Mouse (Mus musculus) heart, postnatal 0 days (tissue): ENCODE measurements around the gene Selenom. TPM values are rescaled to one million over a fixed set of nuclear protein-coding genes. Genes with fewer than 3 reads are reported as not detected.
A peak's percentile ranks its signal among the peaks of the same experiment; 100 is the strongest.

Source experiments
- ATAC-seq: fragments of 200-750 bp; cut with Nextera tagmentation; 2 replicates; pipeline ENCODE4 v1.8.0; 2017; ENCODE audit warnings: low read depth, moderate number of reproducible peaks, moderate library complexity; ENCODE audit not compliant: insufficient read depth
- DNase-seq: peaks from one replicate; pipeline ENCODE4 v3.0.0-alpha.2; 2016; ENCODE audit warnings: low spot score
- H3K27ac ChIP-seq: fragments of 300-500 bp; sonication (generic); 2 replicates; pipeline ENCODE4 v1.5.1; 2014; ENCODE audit warnings: low read depth, mild to moderate bottlenecking
- H3K27me3 ChIP-seq: fragments of 300-500 bp; sonication (generic); 2 replicates; pipeline ENCODE4 v1.6.1; 2014; ENCODE audit warnings: low read length, mixed read lengths; ENCODE audit not compliant: control insufficient read depth, insufficient read depth
- H3K36me3 ChIP-seq: fragments of 300-500 bp; sonication (generic); replicated peaks from 2 replicates; pipeline ENCODE4 v1.6.1; 2014; ENCODE audit warnings: low read length, mixed read lengths; ENCODE audit not compliant: control insufficient read depth, insufficient read depth
- H3K4me1 ChIP-seq: fragments of 300-500 bp; sonication (generic); 2 replicates; pipeline ENCODE4 v1.6.1; 2014; ENCODE audit warnings: antibody characterized with exemption; ENCODE audit not compliant: control insufficient read depth, insufficient read depth
- H3K4me2 ChIP-seq: fragments of 300-500 bp; sonication (generic); 2 replicates; pipeline ENCODE4 v1.6.1; 2014; ENCODE audit warnings: low read depth, mild to moderate bottlenecking, low read length, moderate library complexity
- H3K4me3 ChIP-seq: fragments of 300-500 bp; sonication (generic); 2 replicates; pipeline ENCODE4 v1.5.1; 2014; ENCODE audit warnings: low read depth, low read length
- H3K9ac ChIP-seq: fragments of 300-500 bp; sonication (generic); replicated peaks from 2 replicates; pipeline ENCODE4 v1.6.1; 2014; ENCODE audit warnings: low read depth, low read length, mixed read lengths
- H3K9me3 ChIP-seq: fragments of 300-500 bp; sonication (generic); replicated peaks from 2 replicates; pipeline ENCODE4 v1.6.1; 2016; ENCODE audit warnings: low read length; ENCODE audit not compliant: control insufficient read depth
- CTCF ChIP-seq: IDR thresholded peaks from 2 replicates; pipeline ENCODE4 v1.5.1; 2016; ENCODE audit warnings: antibody characterized with exemption, control low read depth, low read depth
- EP300 ChIP-seq: IDR thresholded peaks from 2 replicates; pipeline ENCODE4 v1.6.1; 2016; ENCODE audit warnings: antibody characterized with exemption, low read depth
- WGBS: fragments of 180-500 bp; shearing (Covaris S2); extraction: QIAGEN DNeasy Blood & Tissue Kit; methylation state at CpG from one replicate; pipeline ENCODE4 v1.1.7; 2014; 5-methylcytosine and 5-hydroxymethylcytosine counted together
- polyA plus RNA-seq: library from polyadenylated mRNA; unstranded; fragments of >200 nt; fragmentation: Nextera tagmentation; extraction: Ambion mirVana; gene quantifications from 2 replicates; pipeline ENCODE4 v1.2.1, GENCODE M21; 2015
- total RNA-seq: library from RNA; depleted of rRNA; stranded (reverse); fragments of >200 nt; gene quantifications from 2 replicates; pipeline ENCODE4 v1.2.3, GENCODE M21; 2014; ENCODE audit warnings: low replicate concordance; rRNA removed

The Selenom gene
- 147 and 156 TPM in 2 replicates for total RNA-seq
- 129 and 130 TPM in 2 replicates for polyA plus RNA-seq

DNA sequence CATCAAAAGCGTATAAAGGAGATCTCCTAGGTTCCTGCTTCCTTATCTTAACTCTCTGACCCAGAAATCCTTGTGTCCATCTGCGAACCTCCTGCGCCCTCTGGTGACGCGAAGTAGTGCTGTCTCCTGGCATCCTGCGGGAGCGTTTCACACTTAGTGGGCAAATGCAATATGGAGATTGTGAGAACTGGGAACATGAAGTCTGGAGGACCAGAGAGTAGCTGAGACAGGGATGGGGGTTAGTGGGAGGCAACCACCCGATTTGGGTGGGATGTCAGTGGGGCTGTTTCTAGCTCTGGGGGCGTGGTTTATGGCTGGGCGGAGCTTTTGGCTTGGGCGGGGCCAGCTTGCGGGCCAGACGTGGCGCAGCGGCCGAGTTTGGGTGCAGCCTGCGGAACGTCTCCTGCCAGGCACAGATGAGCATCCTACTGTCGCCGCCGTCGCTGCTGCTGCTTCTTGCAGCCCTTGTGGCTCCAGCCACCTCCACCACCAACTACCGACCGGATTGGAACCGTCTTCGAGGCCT is at the start of gene Selenom:
Gene Selenom (plus strand): TSS at position 156 of the 526 bp plus-strand sequence.
- no peaks in the 10 kb centered on the region for H3K27me3 ChIP-seq
- 0% methylated on average over 26 of the region's 26 CpGs for WGBS

DNA sequence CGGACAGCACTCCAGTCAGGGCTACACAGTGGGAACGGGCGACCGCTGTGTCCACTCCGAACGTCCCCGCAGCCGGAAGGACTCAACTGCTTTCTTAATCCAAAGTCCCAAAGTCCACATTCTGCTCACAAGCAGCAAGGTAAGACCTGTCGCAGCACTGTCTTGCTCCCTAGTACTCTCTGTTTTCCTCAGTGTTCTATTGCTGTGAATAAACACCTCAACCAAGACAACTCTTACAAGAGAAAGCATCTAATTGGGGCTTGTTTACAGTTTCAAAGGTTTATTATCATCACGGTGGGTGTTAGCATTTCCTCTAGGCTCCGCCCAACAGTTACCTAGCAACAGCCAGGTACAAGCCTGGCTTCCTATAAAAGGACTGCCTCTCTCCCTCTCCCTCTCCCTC is 43.0 kb upstream of the Selenom start:
- no peak for ATAC-seq
- TF ChIP-seq EP300 = no peak
- no peak for TF ChIP-seq CTCF
- H3K9ac ChIP-seq = no peak overlapping the region

More for the DNA sequence above, at the start of gene Selenom:
- Histone ChIP-seq H3K36me3 (peaks cover 6% of the 10 kb centered on the region), H3K4me1 (peaks cover 29% of the 10 kb centered on the region), H3K4me2 (peak within 1 kb of the TSS; percentile 54), H3K9me3 (no peaks in the 10 kb centered on the region), H3K9ac (peak within 1 kb of the TSS; percentile 5), H3K27ac (peak within 1 kb of the TSS; percentile 11), H3K4me3 (peak within 1 kb of the TSS; percentile 43)
- ATAC-seq = peak; percentile 67
- peak; percentile 87 for DNase-seq
- TF ChIP-seq CTCF = peak; percentile 98
- TF ChIP-seq EP300 = no peak

DNA sequence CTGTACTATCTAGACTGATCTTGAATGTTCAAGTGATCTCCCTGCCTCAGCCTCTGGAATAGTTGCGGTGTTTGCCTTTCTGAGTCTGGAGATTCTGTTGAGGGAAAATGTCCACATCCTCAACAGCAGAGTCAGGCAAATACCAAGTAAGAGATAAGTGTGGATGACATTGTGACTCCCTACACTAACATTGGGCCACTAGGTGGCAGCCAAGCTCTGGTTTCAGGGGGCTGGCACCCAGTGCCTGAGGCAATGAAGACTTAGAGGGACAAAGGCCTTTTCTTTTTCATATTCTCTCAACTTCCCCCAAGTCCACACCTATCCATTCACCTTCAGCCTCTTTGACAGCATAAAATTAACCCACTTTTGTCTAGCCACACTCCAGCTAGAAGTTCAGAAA is 42.0 kb upstream of the Selenom start:
- TF ChIP-seq CTCF = peak; percentile 94
- no peak for TF ChIP-seq EP300
- Histone ChIP-seq H3K4me1 (no peaks in the 10 kb centered on the region), H3K27ac (no peak overlapping the region), H3K4me3 (no peak overlapping the region), H3K36me3 (no peaks in the 10 kb centered on the region), H3K27me3 (no peaks in the 10 kb centered on the region), H3K9ac (no peak overlapping the region), H3K9me3 (no peaks in the 10 kb centered on the region), H3K4me2 (no peak overlapping the region)
- DNase-seq = peak; percentile 88
- ATAC-seq = peak; percentile 86
- WGBS = 18% methylated on average over 1 of the region's 1 CpGs

More for the DNA sequence above, 43.0 kb upstream of the Selenom start:
- no peaks in the 10 kb centered on the region for H3K9me3 ChIP-seq
- WGBS = 24% methylated on average over 11 of the region's 11 CpGs
- H3K4me3 ChIP-seq = no peak overlapping the region
- H3K4me1 ChIP-seq = no peaks in the 10 kb centered on the region
- H3K36me3 ChIP-seq = no peaks in the 10 kb centered on the region
- no peak overlapping the region for H3K4me2 ChIP-seq
- H3K27me3 ChIP-seq = no peaks in the 10 kb centered on the region
- DNase-seq = no peak
- no peak overlapping the region for H3K27ac ChIP-seq

DNA sequence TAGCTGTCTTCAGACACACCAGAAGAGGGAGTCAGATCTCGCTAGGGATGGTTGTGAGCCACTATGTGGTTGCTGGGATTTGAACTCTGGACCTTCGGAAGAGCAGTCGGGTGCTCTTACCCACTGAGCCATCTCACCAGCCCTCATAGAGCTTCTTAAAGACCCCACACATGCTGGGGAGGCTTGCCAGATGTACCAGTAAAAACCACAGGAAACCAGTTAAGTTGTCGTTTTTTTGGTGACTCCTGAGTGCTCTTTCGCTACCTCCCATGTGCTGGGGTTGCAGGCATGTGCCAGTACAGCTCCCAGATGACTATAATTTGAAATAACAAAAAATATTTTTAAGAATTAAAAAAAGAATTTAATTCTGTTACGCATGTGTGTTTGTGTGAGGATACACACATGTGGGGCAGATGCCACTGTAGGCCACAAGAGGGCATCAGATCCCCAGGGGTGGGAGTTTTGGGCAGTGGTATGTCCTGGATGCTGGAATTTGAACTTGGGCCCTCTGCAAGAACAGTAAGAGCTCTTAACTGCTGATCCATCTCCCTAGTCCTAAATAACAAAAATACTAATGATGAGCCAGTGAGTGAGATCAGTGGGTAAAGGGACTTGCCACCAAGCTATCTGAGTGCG is 39.9 kb upstream of the Selenom start:
- H3K4me1 ChIP-seq = no peaks in the 10 kb centered on the region
- H3K4me3 ChIP-seq = no peak overlapping the region
- DNase-seq (no peak), ATAC-seq (no peak)
- H3K9ac ChIP-seq = no peak overlapping the region
- TF ChIP-seq EP300 (no peak), CTCF (peak; percentile 52)
- no peaks in the 10 kb centered on the region for H3K36me3 ChIP-seq
- 91% methylated on average over 7 of the region's 7 CpGs for WGBS
- no peak overlapping the region for H3K27ac ChIP-seq
- H3K4me2 ChIP-seq = no peak overlapping the region
- no peaks in the 10 kb centered on the region for H3K27me3 ChIP-seq
- H3K9me3 ChIP-seq = no peaks in the 10 kb centered on the region

DNA sequence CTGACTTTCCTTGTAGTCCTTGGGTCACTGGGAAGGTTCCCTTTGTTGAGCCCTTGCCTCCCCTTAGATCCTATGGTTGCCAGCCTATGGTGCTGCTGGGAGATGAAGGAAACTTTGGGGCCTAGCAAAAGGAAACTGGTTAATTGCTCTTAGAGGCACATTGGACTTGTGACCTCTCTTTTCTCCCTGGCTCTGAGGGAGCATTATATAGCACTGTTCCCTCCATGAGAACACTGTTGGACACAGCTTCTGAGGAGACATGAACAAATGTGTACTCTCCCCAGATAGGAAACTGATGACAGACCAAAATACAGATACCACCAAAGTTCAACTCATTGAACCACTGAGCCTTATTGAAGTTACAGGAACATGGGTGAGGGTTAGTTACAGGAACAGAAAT is 39.0 kb upstream of the Selenom start:
- Histone ChIP-seq H3K4me2 (no peak overlapping the region), H3K27me3 (no peaks in the 10 kb centered on the region), H3K9me3 (no peaks in the 10 kb centered on the region), H3K4me1 (no peaks in the 10 kb centered on the region), H3K4me3 (no peak overlapping the region), H3K27ac (no peak overlapping the region), H3K36me3 (no peaks in the 10 kb centered on the region), H3K9ac (no peak overlapping the region)
- no peak for ATAC-seq
- no peak for TF ChIP-seq EP300
- no peak for TF ChIP-seq CTCF
- no peak for DNase-seq
